Mouse (Mus musculus): ENCODE results near the gene Lgals3bp.
A peak's percentile ranks its signal among the peaks of the same experiment; 100 is the strongest.

Gene Lgals3bp

GRCm38 (mm10) chr11:118420261-118420660 is 18.4 kb upstream of the Lgals3bp start:
- no peak for DNase-seq

GRCm38 (mm10) chr11:118418834-118419504 is 17.1 kb upstream of the Lgals3bp start, which contains the start of gene Cant1:
Gene Cant1, minus strand, starts transcription at chr11:118419086.
- DNase-seq, result peak; percentile 96

- DNase-seq, result no peak
These were observed 16.5 kb upstream of the Lgals3bp start for GRCm38 (mm10) chr11:118418442-118418833.

GRCm38 (mm10) chr11:118417496-118417895 is 15.6 kb upstream of the Lgals3bp start:
- no peak for DNase-seq

GRCm38 (mm10) chr11:118416046-118416445 is 14.2 kb upstream of the Lgals3bp start:
- no peak for DNase-seq

GRCm38 (mm10) chr11:118415630-118416029 is 13.7 kb upstream of the Lgals3bp start:
- DNase-seq, result no peak

GRCm38 (mm10) chr11:118414270-118414669 is 12.4 kb upstream of the Lgals3bp start:
- no peak for DNase-seq

- DNase-seq, result no peak
These were observed 11.2 kb upstream of the Lgals3bp start for GRCm38 (mm10) chr11:118413055-118413454.

- no peak for DNase-seq
These were observed 10.7 kb upstream of the Lgals3bp start for GRCm38 (mm10) chr11:118412601-118413000.

- no peak for DNase-seq
These were observed 9.4 kb upstream of the Lgals3bp start for GRCm38 (mm10) chr11:118411271-118411670.

- DNase-seq, result no peak
These were observed 8.6 kb upstream of the Lgals3bp start for GRCm38 (mm10) chr11:118410479-118410878.

GRCm38 (mm10) chr11:118410073-118410444 is 8.2 kb upstream of the Lgals3bp start:
- no peak for DNase-seq

GRCm38 (mm10) chr11:118409106-118410072 is 7.5 kb upstream of the Lgals3bp start:
- no peak for DNase-seq

GRCm38 (mm10) chr11:118408051-118408740 is 6.3 kb upstream of the Lgals3bp start:
- DNase-seq, result no peak

- DNase-seq, result peak; percentile 63
These were observed 5.5 kb upstream of the Lgals3bp start for GRCm38 (mm10) chr11:118407318-118407910.

- no peak for DNase-seq
These were observed 4.6 kb upstream of the Lgals3bp start for GRCm38 (mm10) chr11:118406521-118406920.

- DNase-seq, result no peak
These were observed 3.4 kb upstream of the Lgals3bp start for GRCm38 (mm10) chr11:118405311-118405710.

GRCm38 (mm10) chr11:118403951-118404899 is 2.3 kb upstream of the Lgals3bp start:
- no peak for DNase-seq

GRCm38 (mm10) chr11:118403183-118403582 is 1.3 kb upstream of the Lgals3bp start:
- no peak for DNase-seq

GRCm38 (mm10) chr11:118401195-118401594 is 697 bp downstream of the Lgals3bp start:
- DNase-seq, result peak; percentile 36

GRCm38 (mm10) chr11:118400566-118400936 is 1.3 kb downstream of the Lgals3bp start:
- DNase-seq, result no peak
